Mouse (Mus musculus): ENCODE measurements around the gene Prss53. TPM values are rescaled to one million over a fixed set of nuclear protein-coding genes. Genes with fewer than 3 reads are reported as not detected.

Gene Prss53
- polyA plus RNA-seq, 1 experiment from 2014 or later = 0.56 TPM

GRCm38 (mm10) chr7:127908656-127909055, 17.9 kb upstream of the Prss53 start:
- Histone ChIP-seq H3K27ac (ENCODE audit: low read length) (no peak overlapping the region), H3K27me3 (replicated peaks; ENCODE audit: insufficient read depth, low read length) (no peaks in the 10 kb centered on the region), H3K36me3 (ENCODE audit: insufficient read depth, low read length) (peaks cover 12% of the 10 kb centered on the region), H3K9ac (replicated peaks; ENCODE audit: low read depth) (no peak overlapping the region), H3K4me3 (ENCODE audit: low read depth, low read length) (no peak overlapping the region), H3K4me2 (replicated peaks; ENCODE audit: low read depth, low read length) (no peak overlapping the region), H3K9me3 (ENCODE audit: low read length) (no peaks in the 10 kb centered on the region), H3K4me1 (ENCODE audit: insufficient read depth, low read depth, low read length) (0 out of 2 replicates have a peak, but pooled peaks cover 9% of the 10 kb centered on the region)
- no peak for TF ChIP-seq CTCF (IDR thresholded peaks at IDR 0.05)
- no peak for TF ChIP-seq EP300 (IDR thresholded peaks at IDR 0.05)
- WGBS = 81% methylated on average over 4 of the region's 4 CpGs
- no peak for ATAC-seq
- DNase-seq (ENCODE audit: low spot score) = no peak

- WGBS = 92% methylated on average over 12 of the region's 12 CpGs
- ATAC-seq = no peak
- no peak overlapping the region for H3K9ac ChIP-seq (replicated peaks; ENCODE audit: low read depth)
- TF ChIP-seq EP300 (IDR thresholded peaks at IDR 0.05) (no peak), CTCF (IDR thresholded peaks at IDR 0.05) (no peak)
- H3K36me3 ChIP-seq (ENCODE audit: insufficient read depth, low read length) = peaks cover 12% of the 10 kb centered on the region
- no peak for DNase-seq (ENCODE audit: low spot score)
- H3K4me1 ChIP-seq (ENCODE audit: insufficient read depth, low read depth, low read length) = 0 out of 2 replicates have a peak, but pooled peaks cover 6% of the 10 kb centered on the region
- no peak overlapping the region for H3K4me2 ChIP-seq (replicated peaks; ENCODE audit: low read depth, low read length)
- H3K4me3 ChIP-seq (ENCODE audit: low read depth, low read length) = no peak overlapping the region
- no peaks in the 10 kb centered on the region for H3K9me3 ChIP-seq (ENCODE audit: low read length)
- H3K27ac ChIP-seq (ENCODE audit: low read length) = no peak overlapping the region
- no peaks in the 10 kb centered on the region for H3K27me3 ChIP-seq (replicated peaks; ENCODE audit: insufficient read depth, low read length)
Observed at GRCm38 (mm10) chr7:127907939-127908338, 17.2 kb upstream of the Prss53 start.

GRCm38 (mm10) chr7:127903971-127904796, 13.4 kb upstream of the Prss53 start, which contains the start of gene Bckdk:
TSS of gene Bckdk (plus strand) at chr7:127904082.
- peaks cover 12% of the 10 kb centered on the region for H3K36me3 ChIP-seq (ENCODE audit: insufficient read depth, low read length)
- peak within 1 kb of the TSS; percentile 91 for H3K9ac ChIP-seq (replicated peaks; ENCODE audit: low read depth)
- peak within 1 kb of the TSS; percentile 72 for H3K4me3 ChIP-seq (ENCODE audit: low read depth, low read length)
- peak; percentile 90 for DNase-seq (ENCODE audit: low spot score)
- no peaks in the 10 kb centered on the region for H3K27me3 ChIP-seq (replicated peaks; ENCODE audit: insufficient read depth, low read length)
- peak within 1 kb of the TSS; percentile 54 for H3K27ac ChIP-seq (ENCODE audit: low read length)
- H3K9me3 ChIP-seq (ENCODE audit: low read length) = no peaks in the 10 kb centered on the region
- 5% methylated on average over 38 of the region's 38 CpGs for WGBS
- peak within 1 kb of the TSS; percentile 82 for H3K4me2 ChIP-seq (replicated peaks; ENCODE audit: low read depth, low read length)
- ATAC-seq = peak; percentile 96
- 0 out of 2 replicates have a peak, but pooled peaks cover 3% of the 10 kb centered on the region for H3K4me1 ChIP-seq (ENCODE audit: insufficient read depth, low read depth, low read length)
- peak; percentile 31; the same call in 1 of the 2 replicates for TF ChIP-seq CTCF (IDR thresholded peaks at IDR 0.05)
- TF ChIP-seq EP300 (IDR thresholded peaks at IDR 0.05) = no peak

GRCm38 (mm10) chr7:127901772-127902171, 11.0 kb upstream of the Prss53 start:
- Histone ChIP-seq H3K4me1 (ENCODE audit: insufficient read depth, low read depth, low read length) (0 out of 2 replicates have a peak, but pooled peaks cover 3% of the 10 kb centered on the region), H3K9me3 (ENCODE audit: low read length) (no peaks in the 10 kb centered on the region), H3K36me3 (ENCODE audit: insufficient read depth, low read length) (no peaks in the 10 kb centered on the region), H3K9ac (replicated peaks; ENCODE audit: low read depth) (no peak overlapping the region), H3K27me3 (replicated peaks; ENCODE audit: insufficient read depth, low read length) (no peaks in the 10 kb centered on the region), H3K4me3 (ENCODE audit: low read depth, low read length) (no peak overlapping the region), H3K27ac (ENCODE audit: low read length) (no peak overlapping the region), H3K4me2 (replicated peaks; ENCODE audit: low read depth, low read length) (no peak overlapping the region)
- TF ChIP-seq CTCF (IDR thresholded peaks at IDR 0.05) (no peak), EP300 (IDR thresholded peaks at IDR 0.05) (no peak)
- WGBS = 73% methylated on average over 2 of the region's 2 CpGs
- DNase-seq (ENCODE audit: low spot score) = no peak
- no peak for ATAC-seq

- Histone ChIP-seq H3K36me3 (ENCODE audit: insufficient read depth, low read length) (no peaks in the 10 kb centered on the region), H3K9me3 (ENCODE audit: low read length) (no peaks in the 10 kb centered on the region), H3K4me2 (replicated peaks; ENCODE audit: low read depth, low read length) (no peak overlapping the region), H3K4me1 (ENCODE audit: insufficient read depth, low read depth, low read length) (0 out of 2 replicates have a peak, but pooled peaks cover 3% of the 10 kb centered on the region), H3K9ac (replicated peaks; ENCODE audit: low read depth) (no peak overlapping the region), H3K4me3 (ENCODE audit: low read depth, low read length) (no peak overlapping the region), H3K27ac (ENCODE audit: low read length) (no peak overlapping the region), H3K27me3 (replicated peaks; ENCODE audit: insufficient read depth, low read length) (no peaks in the 10 kb centered on the region)
- ATAC-seq (no peak), DNase-seq (ENCODE audit: low spot score) (no peak)
- 16% methylated on average over 7 of the region's 7 CpGs for WGBS
- TF ChIP-seq EP300 (IDR thresholded peaks at IDR 0.05) (no peak), CTCF (IDR thresholded peaks at IDR 0.05) (no peak)
Observed at GRCm38 (mm10) chr7:127899997-127900396, 9.2 kb upstream of the Prss53 start.

GRCm38 (mm10) chr7:127898179-127898956, 7.6 kb upstream of the Prss53 start:
- Histone ChIP-seq H3K9me3 (ENCODE audit: low read length) (no peaks in the 10 kb centered on the region), H3K4me3 (ENCODE audit: low read depth, low read length) (no peak overlapping the region), H3K4me2 (replicated peaks; ENCODE audit: low read depth, low read length) (no peak overlapping the region), H3K9ac (replicated peaks; ENCODE audit: low read depth) (no peak overlapping the region), H3K36me3 (ENCODE audit: insufficient read depth, low read length) (no peaks in the 10 kb centered on the region), H3K27ac (ENCODE audit: low read length) (no peak overlapping the region), H3K4me1 (ENCODE audit: insufficient read depth, low read depth, low read length) (peaks cover 6% of the 10 kb centered on the region; the same call in 1 of the 2 replicates), H3K27me3 (replicated peaks; ENCODE audit: insufficient read depth, low read length) (no peaks in the 10 kb centered on the region)
- DNase-seq (ENCODE audit: low spot score) = no peak
- TF ChIP-seq EP300 (IDR thresholded peaks at IDR 0.05) (no peak), CTCF (IDR thresholded peaks at IDR 0.05) (no peak)
- 38% methylated on average over 10 of the region's 10 CpGs for WGBS
- ATAC-seq = no peak
